Mouse (Mus musculus): ENCODE measurements around the gene Lclat1. TPM values are rescaled to one million over a fixed set of nuclear protein-coding genes. Genes with fewer than 3 reads are reported as not detected.

The Lclat1 gene
- 38.3 and 51.0 TPM in 2 replicates for polyA plus RNA-seq (2014; fragmentation: Nextera tagmentation; extraction: Ambion mirVana)

- ATAC-seq (replicated peaks; ENCODE audit: insufficient number of reproducible peaks, low FRiP score, low TSS enrichment) = peak; percentile 100
- no peaks in the 10 kb centered on the region for H3K27me3 ChIP-seq (ENCODE audit: control insufficient read depth, insufficient read depth, low read length)
- H3K36me3 ChIP-seq (ENCODE audit: control insufficient read depth, insufficient read depth, low read length) = no peaks in the 10 kb centered on the region
- H3K27ac ChIP-seq (ENCODE audit: low read depth, low read length) = peak within 1 kb of the TSS; percentile 71
- WGBS (ENCODE audit: insufficient replicate concordance) = 5% methylated on average over 51 of the region's 51 CpGs
- H3K4me1 ChIP-seq (ENCODE audit: control insufficient read depth, insufficient read depth, low read length) = peaks cover 4% of the 10 kb centered on the region
- H3K9ac ChIP-seq (ENCODE audit: low read depth, low read length) = peak within 1 kb of the TSS; percentile 89
- peak within 1 kb of the TSS; percentile 76 for H3K4me3 ChIP-seq (ENCODE audit: low read depth, low read length)
- no peaks in the 10 kb centered on the region for H3K9me3 ChIP-seq (replicated peaks; ENCODE audit: control insufficient read depth, low read length)
- H3K4me2 ChIP-seq = peak within 1 kb of the TSS; percentile 92
These were observed at the start of gene Lclat1 for GRCm38 (mm10) chr17:73107158-73108157. Gene Lclat1, plus strand, starts transcription at chr17:73107985.

GRCm38 (mm10) chr17:73058319-73058718, 49.5 kb upstream of the Lclat1 start:
- Histone ChIP-seq H3K27me3 (ENCODE audit: control insufficient read depth, insufficient read depth, low read length) (no peaks in the 10 kb centered on the region), H3K27ac (ENCODE audit: low read depth, low read length) (no peak overlapping the region), H3K9me3 (replicated peaks; ENCODE audit: control insufficient read depth, low read length) (no peaks in the 10 kb centered on the region; the same call in 1 of the 2 replicates), H3K4me3 (ENCODE audit: low read depth, low read length) (no peak overlapping the region), H3K4me1 (ENCODE audit: control insufficient read depth, insufficient read depth, low read length) (peaks cover 10% of the 10 kb centered on the region; the same call in 1 of the 2 replicates), H3K36me3 (ENCODE audit: control insufficient read depth, insufficient read depth, low read length) (no peaks in the 10 kb centered on the region), H3K4me2 (no peak overlapping the region), H3K9ac (ENCODE audit: low read depth, low read length) (no peak overlapping the region)
- 74% methylated on average over 5 of the region's 5 CpGs for WGBS (ENCODE audit: insufficient replicate concordance)
- ATAC-seq (replicated peaks; ENCODE audit: insufficient number of reproducible peaks, low FRiP score, low TSS enrichment) = no peak

DNA sequence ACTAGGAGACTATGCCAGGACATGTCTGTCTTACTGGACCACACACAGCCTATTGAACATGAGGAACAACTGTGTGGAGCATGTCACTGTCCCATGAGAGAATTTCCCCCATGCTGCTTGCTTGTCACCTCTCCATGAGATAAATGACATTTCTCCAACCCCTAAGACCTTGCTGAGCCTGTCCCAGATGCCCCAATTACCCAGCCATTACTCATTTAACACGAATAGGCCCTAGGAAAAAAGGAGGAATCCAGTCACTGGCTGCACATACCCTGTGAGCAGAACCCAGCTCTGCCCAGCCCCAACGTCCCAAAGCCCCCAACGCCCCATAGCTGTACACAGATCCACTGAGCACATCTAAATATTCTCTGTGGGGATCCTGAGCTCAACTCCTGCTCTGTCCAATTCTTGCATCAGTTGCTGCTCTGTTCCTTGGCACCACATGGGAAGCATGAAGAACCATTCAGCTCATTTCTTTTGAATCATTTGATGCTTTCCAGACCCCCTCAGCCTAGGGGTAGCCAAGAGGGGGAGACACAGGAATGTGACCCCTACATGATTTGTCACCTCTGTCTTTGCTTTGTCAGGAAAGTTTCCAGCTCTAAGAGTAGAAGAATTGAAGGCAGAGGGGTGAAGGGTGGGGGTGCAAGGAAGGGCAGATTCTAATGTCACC, 47.4 kb upstream of the Lclat1 start:
- no peaks in the 10 kb centered on the region for H3K27me3 ChIP-seq (ENCODE audit: control insufficient read depth, insufficient read depth, low read length)
- H3K4me1 ChIP-seq (ENCODE audit: control insufficient read depth, insufficient read depth, low read length) = 0 out of 2 replicates have a peak, but pooled peaks cover 3% of the 10 kb centered on the region
- no peaks in the 10 kb centered on the region for H3K9me3 ChIP-seq (replicated peaks; ENCODE audit: control insufficient read depth, low read length)
- H3K36me3 ChIP-seq (ENCODE audit: control insufficient read depth, insufficient read depth, low read length) = no peaks in the 10 kb centered on the region
- 55% methylated on average over 3 of the region's 3 CpGs for WGBS (ENCODE audit: insufficient replicate concordance)
- ATAC-seq (replicated peaks; ENCODE audit: insufficient number of reproducible peaks, low FRiP score, low TSS enrichment) = no peak; the same call in 1 of the 2 replicates
- no peak overlapping the region for H3K4me3 ChIP-seq (ENCODE audit: low read depth, low read length)
- no peak overlapping the region for H3K9ac ChIP-seq (ENCODE audit: low read depth, low read length)
- no peak overlapping the region for H3K27ac ChIP-seq (ENCODE audit: low read depth, low read length)
- no peak overlapping the region for H3K4me2 ChIP-seq

DNA sequence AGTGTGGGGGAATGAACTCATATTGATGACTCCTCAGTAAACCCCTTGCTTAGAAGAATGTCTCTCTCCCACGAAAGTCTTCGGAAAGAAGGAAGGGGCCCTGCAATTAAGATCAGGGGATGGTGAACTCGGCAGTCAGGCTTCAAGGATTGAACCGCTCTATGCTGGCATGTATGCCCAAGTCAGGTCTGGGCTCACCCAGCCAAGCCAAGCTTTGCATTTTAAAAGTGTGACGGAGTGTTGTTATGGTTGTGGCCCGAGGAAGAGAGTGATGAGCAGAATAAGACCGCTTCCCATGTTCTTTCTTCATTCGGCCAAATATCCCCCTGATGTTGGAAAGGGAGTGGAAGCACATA, 46.9 kb upstream of the Lclat1 start:
- Histone ChIP-seq H3K27me3 (ENCODE audit: control insufficient read depth, insufficient read depth, low read length) (no peaks in the 10 kb centered on the region), H3K36me3 (ENCODE audit: control insufficient read depth, insufficient read depth, low read length) (no peaks in the 10 kb centered on the region), H3K4me1 (ENCODE audit: control insufficient read depth, insufficient read depth, low read length) (peaks cover 5% of the 10 kb centered on the region; the same call in 1 of the 2 replicates), H3K4me3 (ENCODE audit: low read depth, low read length) (no peak overlapping the region), H3K27ac (ENCODE audit: low read depth, low read length) (no peak overlapping the region), H3K9me3 (replicated peaks; ENCODE audit: control insufficient read depth, low read length) (no peaks in the 10 kb centered on the region), H3K9ac (ENCODE audit: low read depth, low read length) (no peak overlapping the region), H3K4me2 (no peak overlapping the region)
- WGBS (ENCODE audit: insufficient replicate concordance) = 72% methylated on average over 8 of the region's 8 CpGs
- no peak for ATAC-seq (replicated peaks; ENCODE audit: insufficient number of reproducible peaks, low FRiP score, low TSS enrichment)

GRCm38 (mm10) chr17:73062701-73063100, 45.1 kb upstream of the Lclat1 start:
- 86% methylated on average over 1 of the region's 1 CpGs for WGBS (ENCODE audit: insufficient replicate concordance)
- H3K4me2 ChIP-seq = no peak overlapping the region
- no peak for ATAC-seq (replicated peaks; ENCODE audit: insufficient number of reproducible peaks, low FRiP score, low TSS enrichment)
- no peak overlapping the region for H3K4me3 ChIP-seq (ENCODE audit: low read depth, low read length)
- no peak overlapping the region for H3K9ac ChIP-seq (ENCODE audit: low read depth, low read length)
- no peaks in the 10 kb centered on the region for H3K9me3 ChIP-seq (replicated peaks; ENCODE audit: control insufficient read depth, low read length)
- H3K36me3 ChIP-seq (ENCODE audit: control insufficient read depth, insufficient read depth, low read length) = no peaks in the 10 kb centered on the region
- no peaks in the 10 kb centered on the region for H3K27me3 ChIP-seq (ENCODE audit: control insufficient read depth, insufficient read depth, low read length)
- no peak overlapping the region for H3K27ac ChIP-seq (ENCODE audit: low read depth, low read length)
- H3K4me1 ChIP-seq (ENCODE audit: control insufficient read depth, insufficient read depth, low read length) = peaks cover 20% of the 10 kb centered on the region

DNA sequence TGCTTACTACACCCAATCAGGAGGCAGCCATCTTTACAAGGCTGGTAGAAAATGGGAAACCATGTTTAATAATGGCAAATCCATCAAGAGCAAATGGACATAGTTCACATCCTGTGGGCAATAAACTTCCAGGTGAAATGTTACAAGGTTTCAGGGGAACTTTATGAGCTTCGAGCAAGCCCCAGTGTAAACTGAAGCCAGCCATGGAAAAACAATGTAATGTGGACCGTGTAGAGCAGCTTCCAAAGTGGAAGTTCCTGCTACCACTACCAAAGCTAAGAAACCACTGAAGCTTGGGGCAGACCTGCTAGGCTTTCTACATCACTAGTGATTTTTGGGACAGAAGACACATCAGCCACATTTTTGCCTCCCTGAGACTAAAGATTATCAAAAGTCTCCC, 44.5 kb upstream of the Lclat1 start:
- Histone ChIP-seq H3K9me3 (replicated peaks; ENCODE audit: control insufficient read depth, low read length) (no peaks in the 10 kb centered on the region), H3K4me1 (ENCODE audit: control insufficient read depth, insufficient read depth, low read length) (peaks cover 26% of the 10 kb centered on the region), H3K36me3 (ENCODE audit: control insufficient read depth, insufficient read depth, low read length) (no peaks in the 10 kb centered on the region), H3K4me3 (ENCODE audit: low read depth, low read length) (no peak overlapping the region), H3K27ac (ENCODE audit: low read depth, low read length) (no peak overlapping the region), H3K9ac (ENCODE audit: low read depth, low read length) (no peak overlapping the region), H3K4me2 (no peak overlapping the region), H3K27me3 (ENCODE audit: control insufficient read depth, insufficient read depth, low read length) (no peaks in the 10 kb centered on the region)
- ATAC-seq (replicated peaks; ENCODE audit: insufficient number of reproducible peaks, low FRiP score, low TSS enrichment) = no peak
- 74% methylated on average over 2 of the region's 2 CpGs for WGBS (ENCODE audit: insufficient replicate concordance)

- no peak overlapping the region for H3K4me3 ChIP-seq (ENCODE audit: low read depth, low read length)
- H3K36me3 ChIP-seq (ENCODE audit: control insufficient read depth, insufficient read depth, low read length) = no peaks in the 10 kb centered on the region
- no peak for ATAC-seq (replicated peaks; ENCODE audit: insufficient number of reproducible peaks, low FRiP score, low TSS enrichment)
- 84% methylated on average over 1 of the region's 1 CpGs for WGBS (ENCODE audit: insufficient replicate concordance)
- no peak overlapping the region for H3K9ac ChIP-seq (ENCODE audit: low read depth, low read length)
- no peak overlapping the region for H3K4me2 ChIP-seq
- H3K9me3 ChIP-seq (replicated peaks; ENCODE audit: control insufficient read depth, low read length) = no peaks in the 10 kb centered on the region
- H3K27ac ChIP-seq (ENCODE audit: low read depth, low read length) = no peak overlapping the region
- peaks cover 31% of the 10 kb centered on the region for H3K4me1 ChIP-seq (ENCODE audit: control insufficient read depth, insufficient read depth, low read length)
- no peaks in the 10 kb centered on the region for H3K27me3 ChIP-seq (ENCODE audit: control insufficient read depth, insufficient read depth, low read length)
These were observed 44.0 kb upstream of the Lclat1 start for GRCm38 (mm10) chr17:73063781-73064180.

GRCm38 (mm10) chr17:73066387-73067169, 41.2 kb upstream of the Lclat1 start:
- no peaks in the 10 kb centered on the region for H3K27me3 ChIP-seq (ENCODE audit: control insufficient read depth, insufficient read depth, low read length)
- no peaks in the 10 kb centered on the region for H3K36me3 ChIP-seq (ENCODE audit: control insufficient read depth, insufficient read depth, low read length)
- WGBS (ENCODE audit: insufficient replicate concordance) = 81% methylated on average over 9 of the region's 9 CpGs
- H3K9ac ChIP-seq (ENCODE audit: low read depth, low read length) = no peak overlapping the region
- H3K9me3 ChIP-seq (replicated peaks; ENCODE audit: control insufficient read depth, low read length) = no peaks in the 10 kb centered on the region
- no peak for ATAC-seq (replicated peaks; ENCODE audit: insufficient number of reproducible peaks, low FRiP score, low TSS enrichment)
- H3K4me3 ChIP-seq (ENCODE audit: low read depth, low read length) = no peak overlapping the region
- no peak overlapping the region for H3K4me2 ChIP-seq
- H3K27ac ChIP-seq (ENCODE audit: low read depth, low read length) = peak overlapping the region; percentile 87
- H3K4me1 ChIP-seq (ENCODE audit: control insufficient read depth, insufficient read depth, low read length) = peaks cover 35% of the 10 kb centered on the region
